Mouse (Mus musculus): Measurements from ENCODE around the gene Slc20a1. TPM values are rescaled to one million over a fixed set of nuclear protein-coding genes. Genes with fewer than 3 reads are reported as not detected.

Gene Slc20a1
- polyA plus RNA-seq, 1 experiment from 2014 or later, result 46.9 TPM

DNA sequence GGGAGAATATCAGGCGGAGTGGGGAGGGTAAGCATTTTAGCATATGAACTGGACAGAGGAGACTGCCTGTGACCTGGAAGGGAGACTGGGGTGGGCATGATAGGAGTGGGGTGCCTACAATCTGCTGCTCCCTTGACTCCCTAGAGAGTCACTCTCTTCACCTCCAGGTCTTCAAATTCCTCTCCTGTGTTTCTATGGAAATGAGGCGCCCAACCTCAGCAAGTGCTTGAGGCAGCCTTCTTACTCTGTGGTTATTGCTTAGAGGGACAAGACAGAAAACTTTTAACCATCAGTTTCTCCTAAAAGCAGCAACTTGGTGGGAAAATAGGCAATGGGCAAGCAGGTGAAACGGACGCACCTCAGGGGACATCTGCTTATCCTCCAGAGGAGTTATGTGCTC is 38.0 kb downstream of the Slc20a1 start:
- Histone ChIP-seq H3K4me3 (ENCODE audit: low read depth, low read length) (no peak overlapping the region), H3K27ac (ENCODE audit: low read depth, low read length) (no peak overlapping the region), H3K4me2 (no peak overlapping the region), H3K36me3 (ENCODE audit: control insufficient read depth, insufficient read depth, low read length) (no peaks in the 10 kb centered on the region), H3K4me1 (ENCODE audit: control insufficient read depth, insufficient read depth, low read length) (peaks cover 22% of the 10 kb centered on the region), H3K27me3 (ENCODE audit: control insufficient read depth, insufficient read depth, low read length) (0 out of 2 replicates have a peak, but pooled peaks cover 2% of the 10 kb centered on the region), H3K9me3 (replicated peaks; ENCODE audit: control insufficient read depth, low read length) (no peaks in the 10 kb centered on the region), H3K9ac (ENCODE audit: low read depth, low read length) (no peak overlapping the region)
- ATAC-seq (replicated peaks; ENCODE audit: insufficient number of reproducible peaks, low FRiP score, low TSS enrichment), result no peak
- 73% methylated on average over 4 of the region's 4 CpGs for WGBS (ENCODE audit: insufficient replicate concordance)

DNA sequence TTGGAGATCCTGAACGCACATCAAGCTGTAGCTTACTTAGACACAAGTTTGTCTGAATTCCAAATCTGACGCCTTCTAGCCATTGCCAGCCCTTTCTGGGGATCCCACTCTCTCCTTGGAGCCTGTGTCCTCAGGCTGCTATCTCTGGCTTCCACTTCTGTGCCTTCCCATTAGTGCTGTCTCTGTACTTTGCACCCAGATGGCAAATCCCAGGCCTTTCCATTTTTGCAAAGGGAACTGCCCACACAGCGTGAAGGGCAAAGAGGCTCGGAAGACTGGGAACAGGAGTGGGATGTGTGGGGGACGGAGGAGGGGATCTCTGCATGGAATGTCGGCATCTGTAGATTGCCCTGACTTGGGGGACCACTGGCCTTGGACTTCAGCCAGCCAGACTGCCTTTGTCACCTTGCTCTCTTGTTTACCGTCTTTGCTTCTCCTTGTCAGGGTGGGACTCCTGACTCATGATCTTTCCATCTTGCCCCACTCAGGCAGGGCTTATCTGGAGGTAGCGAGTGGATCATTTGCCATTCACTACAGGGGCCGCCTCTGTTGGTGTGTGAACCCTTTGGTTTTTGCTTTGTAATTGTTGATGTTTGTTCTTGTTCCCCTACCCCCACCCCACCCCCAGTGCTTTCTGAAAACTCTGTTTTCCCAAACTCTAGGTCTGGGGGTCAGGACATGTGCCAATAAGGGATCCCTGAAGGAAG is 42.3 kb downstream of the Slc20a1 start:
- no peak overlapping the region for H3K4me3 ChIP-seq (ENCODE audit: low read depth, low read length)
- peaks cover 30% of the 10 kb centered on the region for H3K4me1 ChIP-seq (ENCODE audit: control insufficient read depth, insufficient read depth, low read length)
- 0 out of 2 replicates have a peak overlapping the region, but pooled peaks have one; percentile 10 for H3K9ac ChIP-seq (ENCODE audit: low read depth, low read length)
- H3K4me2 ChIP-seq, result peak overlapping the region; percentile 16; the same call in 1 of the 2 replicates
- H3K27me3 ChIP-seq (ENCODE audit: control insufficient read depth, insufficient read depth, low read length), result 0 out of 2 replicates have a peak, but pooled peaks cover 2% of the 10 kb centered on the region
- WGBS (ENCODE audit: insufficient replicate concordance), result 51% methylated on average over 9 of the region's 9 CpGs
- no peaks in the 10 kb centered on the region for H3K9me3 ChIP-seq (replicated peaks; ENCODE audit: control insufficient read depth, low read length)
- ATAC-seq (replicated peaks; ENCODE audit: insufficient number of reproducible peaks, low FRiP score, low TSS enrichment), result peak; percentile 87
- H3K36me3 ChIP-seq (ENCODE audit: control insufficient read depth, insufficient read depth, low read length), result no peaks in the 10 kb centered on the region
- peak overlapping the region; percentile 75 for H3K27ac ChIP-seq (ENCODE audit: low read depth, low read length)

DNA sequence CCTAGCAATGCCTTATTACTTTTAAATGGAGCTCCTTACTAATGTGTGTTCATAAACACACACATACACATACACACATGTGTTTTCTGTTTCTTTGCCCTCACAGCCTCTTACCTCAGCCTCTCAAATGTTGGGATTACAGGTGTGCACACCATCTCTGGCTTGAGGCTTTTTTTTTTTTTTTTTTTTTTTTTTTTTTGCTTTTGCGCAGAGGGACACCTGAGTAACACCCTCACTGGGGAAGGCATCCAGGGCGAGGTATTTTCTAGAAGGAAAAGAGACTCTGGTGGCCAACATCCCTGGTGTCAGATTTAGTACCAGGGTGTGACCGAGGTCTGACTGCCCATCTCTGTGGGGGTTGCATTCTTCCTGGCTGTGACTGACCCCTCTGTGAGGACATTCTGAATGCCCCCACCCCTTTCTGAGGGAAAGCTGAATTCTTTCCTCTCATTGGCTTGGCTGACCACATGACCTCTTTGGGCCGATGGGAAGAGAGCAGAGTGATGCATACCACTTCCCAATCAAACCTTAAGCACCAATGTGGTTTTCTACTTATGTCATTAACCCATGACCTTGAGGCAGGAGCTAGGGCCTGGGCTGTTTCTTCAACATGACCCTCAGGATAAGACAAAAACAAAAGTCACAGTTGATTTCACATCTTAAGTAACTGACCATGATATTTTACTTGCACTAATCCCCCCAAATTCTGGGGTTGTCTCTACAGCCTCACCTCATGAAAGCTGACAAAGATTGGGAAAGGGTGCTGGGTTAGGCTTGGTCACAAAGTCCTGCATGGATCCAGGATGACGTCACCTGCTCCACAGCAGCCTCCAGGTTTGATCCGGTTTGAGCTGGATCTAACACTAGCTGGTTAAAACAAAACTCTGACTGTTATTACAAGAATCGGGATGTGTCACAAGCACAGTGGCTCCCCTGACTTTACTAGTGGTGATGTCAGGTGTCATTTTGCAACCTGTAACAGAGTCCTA is 43.6 kb downstream of the Slc20a1 start:
- Histone ChIP-seq H3K27ac (ENCODE audit: low read depth, low read length) (0 out of 2 replicates have a peak overlapping the region, but pooled peaks have one; percentile 75), H3K4me3 (ENCODE audit: low read depth, low read length) (no peak overlapping the region), H3K36me3 (ENCODE audit: control insufficient read depth, insufficient read depth, low read length) (no peaks in the 10 kb centered on the region), H3K9ac (ENCODE audit: low read depth, low read length) (no peak overlapping the region; the same call in 1 of the 2 replicates), H3K4me1 (ENCODE audit: control insufficient read depth, insufficient read depth, low read length) (peaks cover 27% of the 10 kb centered on the region), H3K4me2 (no peak overlapping the region), H3K9me3 (replicated peaks; ENCODE audit: control insufficient read depth, low read length) (no peaks in the 10 kb centered on the region), H3K27me3 (ENCODE audit: control insufficient read depth, insufficient read depth, low read length) (0 out of 2 replicates have a peak, but pooled peaks cover 2% of the 10 kb centered on the region)
- 63% methylated on average over 7 of the region's 7 CpGs for WGBS (ENCODE audit: insufficient replicate concordance)
- no peak for ATAC-seq (replicated peaks; ENCODE audit: insufficient number of reproducible peaks, low FRiP score, low TSS enrichment)

- Histone ChIP-seq H3K4me3 (ENCODE audit: low read depth, low read length) (no peak overlapping the region), H3K27ac (ENCODE audit: low read depth, low read length) (no peak overlapping the region), H3K27me3 (ENCODE audit: control insufficient read depth, insufficient read depth, low read length) (0 out of 2 replicates have a peak, but pooled peaks cover 2% of the 10 kb centered on the region), H3K4me1 (ENCODE audit: control insufficient read depth, insufficient read depth, low read length) (peaks cover 27% of the 10 kb centered on the region), H3K9ac (ENCODE audit: low read depth, low read length) (no peak overlapping the region), H3K9me3 (replicated peaks; ENCODE audit: control insufficient read depth, low read length) (no peaks in the 10 kb centered on the region), H3K36me3 (ENCODE audit: control insufficient read depth, insufficient read depth, low read length) (no peaks in the 10 kb centered on the region), H3K4me2 (no peak overlapping the region)
- 70% methylated on average over 4 of the region's 4 CpGs for WGBS (ENCODE audit: insufficient replicate concordance)
- ATAC-seq (replicated peaks; ENCODE audit: insufficient number of reproducible peaks, low FRiP score, low TSS enrichment), result no peak
These were observed 44.4 kb downstream of the Slc20a1 start for GRCm38 (mm10) chr2:129243005-129243404.

DNA sequence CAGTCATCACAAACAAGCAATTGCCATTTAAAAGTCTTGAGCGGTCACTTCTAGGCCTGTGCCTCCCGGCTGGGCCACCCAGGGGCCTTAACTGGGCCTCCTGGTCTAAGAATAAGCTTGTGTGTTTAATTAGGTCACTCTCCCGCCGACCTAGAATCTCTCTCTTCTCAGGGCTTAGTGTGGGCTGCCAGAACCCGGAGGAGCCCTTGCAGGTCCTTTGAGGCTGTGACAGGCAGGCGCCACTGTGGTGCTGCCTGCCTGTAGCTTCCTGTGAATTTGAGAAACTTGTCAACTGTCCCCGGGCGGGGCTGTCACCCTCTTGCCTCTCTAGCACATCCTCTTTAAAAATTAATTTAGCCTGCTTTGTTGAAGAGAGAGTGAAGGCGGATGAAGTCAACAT is 45.2 kb downstream of the Slc20a1 start:
- Histone ChIP-seq H3K27me3 (ENCODE audit: control insufficient read depth, insufficient read depth, low read length) (0 out of 2 replicates have a peak, but pooled peaks cover 2% of the 10 kb centered on the region), H3K4me2 (no peak overlapping the region; the same call in 1 of the 2 replicates), H3K36me3 (ENCODE audit: control insufficient read depth, insufficient read depth, low read length) (no peaks in the 10 kb centered on the region), H3K4me1 (ENCODE audit: control insufficient read depth, insufficient read depth, low read length) (peaks cover 27% of the 10 kb centered on the region), H3K4me3 (ENCODE audit: low read depth, low read length) (no peak overlapping the region), H3K9ac (ENCODE audit: low read depth, low read length) (peak overlapping the region; percentile 35; the same call in 1 of the 2 replicates), H3K27ac (ENCODE audit: low read depth, low read length) (peak overlapping the region; percentile 42), H3K9me3 (replicated peaks; ENCODE audit: control insufficient read depth, low read length) (no peaks in the 10 kb centered on the region)
- ATAC-seq (replicated peaks; ENCODE audit: insufficient number of reproducible peaks, low FRiP score, low TSS enrichment), result no peak
- 24% methylated on average over 9 of the region's 9 CpGs for WGBS (ENCODE audit: insufficient replicate concordance)

DNA sequence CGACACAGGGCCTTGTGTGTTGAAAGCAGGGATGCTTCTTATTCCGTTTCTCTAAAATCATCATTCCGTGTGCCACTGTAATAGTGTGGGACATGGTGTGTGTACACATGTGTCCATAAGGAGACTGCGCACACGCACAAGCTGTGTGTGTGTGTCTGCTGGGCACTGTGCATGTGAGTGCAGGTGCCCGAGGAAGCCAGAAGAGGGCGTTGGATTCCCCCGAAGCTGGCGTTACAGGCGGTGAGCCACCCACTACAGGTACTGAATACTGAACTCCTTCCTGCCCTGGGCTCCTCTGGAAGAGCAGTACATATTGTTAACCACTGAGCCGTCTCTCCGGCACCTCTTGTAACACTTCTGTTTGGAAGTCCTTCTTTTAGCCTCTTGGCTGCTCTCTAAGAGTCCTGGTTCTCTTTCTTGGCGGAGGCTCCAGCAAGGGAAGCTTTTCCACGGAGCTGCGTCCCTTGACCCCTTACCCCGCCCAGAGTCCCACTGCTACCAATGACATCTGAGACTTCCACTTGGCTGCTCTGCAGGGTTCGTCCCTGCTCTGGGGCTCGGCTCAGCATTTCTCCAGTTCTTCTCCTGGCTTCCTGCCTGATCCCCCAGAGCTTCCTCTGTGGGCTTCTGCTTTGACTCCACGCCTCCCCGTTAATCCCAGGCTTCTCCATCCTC is 46.0 kb downstream of the Slc20a1 start:
- Histone ChIP-seq H3K4me2 (no peak overlapping the region), H3K4me1 (ENCODE audit: control insufficient read depth, insufficient read depth, low read length) (peaks cover 27% of the 10 kb centered on the region), H3K36me3 (ENCODE audit: control insufficient read depth, insufficient read depth, low read length) (no peaks in the 10 kb centered on the region), H3K27ac (ENCODE audit: low read depth, low read length) (no peak overlapping the region), H3K4me3 (ENCODE audit: low read depth, low read length) (no peak overlapping the region), H3K9ac (ENCODE audit: low read depth, low read length) (no peak overlapping the region), H3K27me3 (ENCODE audit: control insufficient read depth, insufficient read depth, low read length) (no peaks in the 10 kb centered on the region), H3K9me3 (replicated peaks; ENCODE audit: control insufficient read depth, low read length) (no peaks in the 10 kb centered on the region)
- 78% methylated on average over 20 of the region's 20 CpGs for WGBS (ENCODE audit: insufficient replicate concordance)
- no peak for ATAC-seq (replicated peaks; ENCODE audit: insufficient number of reproducible peaks, low FRiP score, low TSS enrichment)

- WGBS (ENCODE audit: insufficient replicate concordance), result 25% methylated on average over 5 of the region's 5 CpGs
- no peak overlapping the region for H3K4me3 ChIP-seq (ENCODE audit: low read depth, low read length)
- H3K9me3 ChIP-seq (replicated peaks; ENCODE audit: control insufficient read depth, low read length), result no peaks in the 10 kb centered on the region
- no peak overlapping the region for H3K9ac ChIP-seq (ENCODE audit: low read depth, low read length)
- no peaks in the 10 kb centered on the region for H3K27me3 ChIP-seq (ENCODE audit: control insufficient read depth, insufficient read depth, low read length)
- no peak; the same call in 1 of the 2 replicates for ATAC-seq (replicated peaks; ENCODE audit: insufficient number of reproducible peaks, low FRiP score, low TSS enrichment)
- H3K27ac ChIP-seq (ENCODE audit: low read depth, low read length), result no peak overlapping the region
- H3K36me3 ChIP-seq (ENCODE audit: control insufficient read depth, insufficient read depth, low read length), result no peaks in the 10 kb centered on the region
- H3K4me1 ChIP-seq (ENCODE audit: control insufficient read depth, insufficient read depth, low read length), result peaks cover 27% of the 10 kb centered on the region
- peak overlapping the region; percentile 4; the same call in 1 of the 2 replicates for H3K4me2 ChIP-seq
These were observed 47.1 kb downstream of the Slc20a1 start for GRCm38 (mm10) chr2:129245618-129246017.

DNA sequence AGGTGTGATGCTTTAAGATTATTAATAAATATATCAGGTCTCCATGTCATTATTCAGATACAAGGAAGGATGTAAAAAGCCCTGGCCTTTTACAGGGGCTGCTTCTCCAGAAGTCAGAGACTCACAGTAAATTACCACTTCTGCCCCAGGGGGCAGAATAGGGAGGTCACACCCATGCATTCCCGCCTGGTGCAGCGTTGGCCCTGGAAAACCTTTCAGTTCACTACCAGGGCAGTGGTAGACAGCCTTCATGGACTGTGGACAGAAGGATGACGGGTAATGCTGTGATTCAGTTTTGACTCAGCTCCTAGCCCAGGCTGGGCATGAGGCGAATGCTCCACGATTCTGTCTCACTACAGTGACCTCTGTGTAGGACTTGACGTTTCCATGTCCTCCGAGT is 47.9 kb downstream of the Slc20a1 start:
- no peak for ATAC-seq (replicated peaks; ENCODE audit: insufficient number of reproducible peaks, low FRiP score, low TSS enrichment)
- Histone ChIP-seq H3K9ac (ENCODE audit: low read depth, low read length) (no peak overlapping the region), H3K4me1 (ENCODE audit: control insufficient read depth, insufficient read depth, low read length) (peaks cover 21% of the 10 kb centered on the region), H3K36me3 (ENCODE audit: control insufficient read depth, insufficient read depth, low read length) (no peaks in the 10 kb centered on the region), H3K27me3 (ENCODE audit: control insufficient read depth, insufficient read depth, low read length) (no peaks in the 10 kb centered on the region), H3K9me3 (replicated peaks; ENCODE audit: control insufficient read depth, low read length) (no peaks in the 10 kb centered on the region), H3K4me3 (ENCODE audit: low read depth, low read length) (no peak overlapping the region), H3K27ac (ENCODE audit: low read depth, low read length) (no peak overlapping the region), H3K4me2 (no peak overlapping the region)
- 69% methylated on average over 7 of the region's 7 CpGs for WGBS (ENCODE audit: insufficient replicate concordance)

All from heart, embryonic 11.5 days (tissue).